Mouse (Mus musculus) neutrophil, adult 65 days (primary cell): ENCODE data around the gene Kank4. TPM values are rescaled to one million over a fixed set of nuclear protein-coding genes. Genes with fewer than 3 reads are reported as not detected.

Experiments used
- total RNA-seq: library from RNA; stranded (reverse); gene quantifications from 2 replicates; pipeline ENCODE4 v1.2.4, GENCODE M21; 2023

Gene Kank4
- 0.07 TPM in 1 of 2 replicates, not detected in the other for total RNA-seq

DNA sequence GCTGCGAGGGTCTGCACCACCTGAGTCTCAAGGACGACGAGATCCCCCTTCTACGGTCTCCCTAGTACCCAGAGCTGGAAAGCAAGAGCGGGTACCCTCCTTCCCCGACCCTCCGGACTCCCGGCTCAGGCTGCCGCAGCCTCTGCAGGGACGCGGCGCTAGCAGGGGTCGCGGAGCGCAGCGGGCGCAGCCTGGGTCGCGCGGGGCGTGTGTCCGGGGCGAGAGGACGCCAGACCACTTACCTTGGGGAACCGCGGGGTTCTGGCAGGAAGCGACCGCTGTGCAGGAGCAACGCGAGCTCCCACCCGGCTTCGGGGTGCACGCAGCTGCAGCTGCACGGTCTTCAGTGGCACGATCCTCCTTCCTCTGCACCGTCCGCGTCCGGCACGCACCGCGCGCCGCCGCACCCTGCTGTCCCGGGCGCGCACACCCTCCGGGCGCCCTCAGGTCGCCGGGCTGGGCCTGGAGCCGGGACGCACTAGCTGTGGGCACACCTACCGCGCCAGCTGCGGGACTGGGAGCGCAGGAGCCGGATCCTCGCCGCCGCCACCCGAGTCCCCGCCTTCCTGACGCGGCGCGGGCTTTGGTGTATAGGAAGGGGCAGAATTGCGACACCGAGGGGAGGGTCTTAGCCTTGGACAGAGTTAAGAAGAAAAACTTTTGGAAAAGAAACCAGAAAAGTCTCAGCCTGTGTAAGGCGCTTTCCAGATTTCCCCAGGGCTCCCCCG is at the start of gene Kank4:
Kank4 (minus strand) TSS at position 354 of the 728 bp plus-strand sequence.

DNA sequence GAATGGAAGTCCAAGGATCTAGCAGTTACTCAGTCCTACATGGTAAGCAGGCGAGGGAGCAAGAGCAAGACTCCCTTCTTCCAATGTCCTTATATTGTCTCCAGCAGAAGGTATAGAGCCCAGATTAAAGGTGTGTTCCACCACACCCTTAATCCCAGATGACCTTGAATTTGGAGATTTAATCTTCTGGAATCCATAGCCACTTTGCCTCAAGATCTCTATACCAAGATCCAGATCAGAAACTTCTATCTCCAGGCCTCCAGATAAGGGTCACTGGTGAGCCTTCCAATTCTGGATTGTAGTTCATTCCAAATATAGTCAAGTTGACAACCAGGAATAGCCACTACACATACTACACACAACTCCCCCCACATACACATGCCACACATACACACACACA is 6.4 kb upstream of the Kank4 start, which contains the start of gene I0C0044D17Rik:
I0C0044D17Rik (minus strand) TSS at position 101 of the 400 bp plus-strand sequence.

GRCm38 (mm10) chr4:98726590-98727237 is 90.6 kb downstream of the Kank4 start, which contains the start of gene L1td1:
Gene L1td1, plus strand, starts transcription at chr4:98726734.

Other genes with a start within 250 kb of the Kank4 start
- not detected in 2 replicates for gene L1td1, start 90.8 kb downstream of the Kank4 start, total RNA-seq
- gene I0C0044D17Rik, start 6.3 kb upstream of the Kank4 start, total RNA-seq = not detected in 2 replicates
- gene Usp1, start 106.3 kb upstream of the Kank4 start, total RNA-seq = 47.8 and 55.8 TPM in 2 replicates
- gene Angptl3, start 213.4 kb upstream of the Kank4 start, total RNA-seq = not detected in 2 replicates